Mouse (Mus musculus) granulocyte monocyte progenitor cell, adult 5-6 weeks (primary cell): ENCODE results near the gene Apob. TPM values are rescaled to one million over a fixed set of nuclear protein-coding genes. Genes with fewer than 3 reads are reported as not detected.

Experiments used
- ATAC-seq: replicated peaks from 2 replicates; pipeline ENCODE4 v1.8.0; 2016; ENCODE audit warnings: mild to moderate bottlenecking, moderate TSS enrichment, inconsistent platforms; ENCODE audit not compliant: poor library complexity, severe bottlenecking
- total RNA-seq, 2 experiments: library from RNA; stranded (forward) in 1 of 2; stranded (reverse) in 1 of 2; fragments of 200-712, 200-1000 nt in 1 of 2; fragments of >200 nt in 1 of 2; fragmentation: Nextera tagmentation in 1 of 2; gene quantifications; 2 replicates each; pipeline ENCODE4 v1.2.3; 2014 to 2017

Gene Apob
- total RNA-seq, 2 experiments from 2014 or later, result not detected

- no peak for ATAC-seq
Measured at GRCm38 (mm10) chr12:8031595-8032358, 54.3 kb downstream of the Apob start.

GRCm38 (mm10) chr12:8032359-8032755 is 54.9 kb downstream of the Apob start:
- no peak for ATAC-seq

- no peak for ATAC-seq
Measured at GRCm38 (mm10) chr12:8038081-8038730, 60.8 kb downstream of the Apob start.

- no peak for ATAC-seq
Measured at GRCm38 (mm10) chr12:8042626-8043394, 65.4 kb downstream of the Apob start.

- ATAC-seq, result no peak
Measured at GRCm38 (mm10) chr12:8047046-8047445, 69.6 kb downstream of the Apob start.

GRCm38 (mm10) chr12:8047789-8048309 is 70.4 kb downstream of the Apob start:
- ATAC-seq, result no peak

- ATAC-seq, result no peak
Measured at GRCm38 (mm10) chr12:8056001-8056640, 78.7 kb downstream of the Apob start.

GRCm38 (mm10) chr12:8059576-8059975 is 82.1 kb downstream of the Apob start:
- ATAC-seq, result peak; percentile 90

- ATAC-seq, result no peak
Measured at GRCm38 (mm10) chr12:8063363-8064065, 86.1 kb downstream of the Apob start.

Other genes with a start within 250 kb of the Apob start
- gene Ldah, start 230.5 kb downstream of the Apob start, total RNA-seq (2014; fragmentation: Nextera tagmentation), result 50.5 and 63.4 TPM in 2 replicates
- gene Ldah, start 230.5 kb downstream of the Apob start, total RNA-seq (2017), result 35.2 and 39.4 TPM in 2 replicates